Mouse (Mus musculus): ENCODE results near the gene Atl1. TPM values are rescaled to one million over a fixed set of nuclear protein-coding genes. Genes with fewer than 3 reads are reported as not detected.

The Atl1 gene
- total and polyA plus RNA-seq, 3 experiments = 0.50 to 1.0 TPM; not detected in 1

DNA sequence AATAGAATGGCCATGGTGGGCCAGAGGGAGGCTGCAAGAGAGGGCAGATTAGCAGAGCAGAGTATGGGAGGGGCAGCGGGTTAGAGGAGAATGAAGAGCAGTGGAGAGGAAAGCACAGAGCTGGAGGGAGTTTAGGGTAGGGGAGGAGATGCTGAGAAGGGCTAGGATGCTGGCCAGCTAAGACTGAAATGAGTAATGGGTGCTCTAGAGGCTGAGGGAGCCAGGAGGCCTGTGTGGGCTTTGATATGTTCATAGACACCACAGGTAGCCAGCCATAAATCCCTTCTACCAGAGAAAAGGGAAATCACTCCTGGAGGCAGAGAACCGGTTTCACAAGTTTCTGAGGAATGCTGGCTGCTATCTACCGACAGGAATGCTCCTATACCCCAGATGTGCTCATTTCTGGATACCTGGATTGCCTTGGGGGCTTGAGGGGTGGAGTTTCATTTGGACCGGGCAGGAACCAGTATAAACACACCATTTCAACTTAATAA, 13.2 kb upstream of the Atl1 start:
- Histone ChIP-seq H3K79me2 (ENCODE audit: control insufficient read depth, insufficient read depth, low read length, poor library complexity) (peaks cover 8% of the 10 kb centered on the region), H3K36me3 (ENCODE audit: control insufficient read depth in 1 of 2, insufficient read depth in 2 of 2, low read length in 2 of 2) (peaks cover 0 to 3% of the 10 kb centered on the region in 2 experiments; a peak in 1 of 4 replicates), H3K9me3 (replicated peaks; ENCODE audit: insufficient read depth, low read length) (no peaks in the 10 kb centered on the region), H3K9ac (ENCODE audit: control insufficient read depth, low read depth, low read length, poor library complexity, severe bottlenecking) (no peak overlapping the region), H3K27ac (ENCODE audit: control insufficient read depth, low read depth, low read length) (no peak overlapping the region), H3K4me3 (ENCODE audit: control insufficient read depth in 1 of 2, insufficient read depth in 1 of 2, low read depth in 2 of 2, low read length in 2 of 2) (no peak overlapping the region), H3K4me1 (ENCODE audit: control insufficient read depth in 1 of 2, insufficient read depth in 2 of 2, low read length in 2 of 2) (0 out of 4 replicates have a peak, but pooled peaks cover 0 to 3% of the 10 kb centered on the region in 2 experiments), H3K27me3 (ENCODE audit: control insufficient read depth in 1 of 2, insufficient read depth in 2 of 2, low read length in 2 of 2) (no peaks in the 10 kb centered on the region)
- DNase-seq (ENCODE audit: low read depth, low spot score) = no peak
- no peak for TF ChIP-seq ZNF384 (IDR thresholded peaks at IDR 0.05; ENCODE audit: low read depth, low read length)
- TF ChIP-seq SIN3A (IDR thresholded peaks at IDR 0.05; ENCODE audit: low read length) = no peak
- no peak for TF ChIP-seq SMC3 (IDR thresholded peaks at IDR 0.05; ENCODE audit: low read depth, low read length)
- TF ChIP-seq E2F4 (IDR thresholded peaks at IDR 0.05; ENCODE audit: borderline replicate concordance, low read depth, low read length) = no peak
- TF ChIP-seq NELFE (IDR thresholded peaks at IDR 0.05; ENCODE audit: low read depth, low read length) = no peak
- TF ChIP-seq POLR2AphosphoS2 (IDR thresholded peaks at IDR 0.05; ENCODE audit: low read length) = no peak
- no peak for TF ChIP-seq EP300 (IDR thresholded peaks at IDR 0.05; ENCODE audit: low read depth in 1 of 2, low read length in 2 of 2)
- TF ChIP-seq MYB (IDR thresholded peaks at IDR 0.05; ENCODE audit: low read depth, low read length) = no peak
- no peak for TF ChIP-seq NRF1 (IDR thresholded peaks at IDR 0.05; ENCODE audit: insufficient read depth, low read depth, low read length, poor library complexity, severe bottlenecking)
- TF ChIP-seq JUND (IDR thresholded peaks at IDR 0.05; ENCODE audit: low read depth, low read length) = no peak
- TF ChIP-seq MAFK (IDR thresholded peaks at IDR 0.05; ENCODE audit: borderline replicate concordance, low read depth, low read length) = no peak
- TF ChIP-seq CTCF (IDR thresholded peaks at IDR 0.05 in 2 of 3, conservative IDR thresholded peaks at IDR 0.05 in 1 of 3; ENCODE audit: control insufficient read depth in 1 of 3, insufficient read depth in 1 of 3, low read depth in 2 of 3, low read length in 3 of 3, poor library complexity in 1 of 3, severe bottlenecking in 1 of 3) = no peak

DNA sequence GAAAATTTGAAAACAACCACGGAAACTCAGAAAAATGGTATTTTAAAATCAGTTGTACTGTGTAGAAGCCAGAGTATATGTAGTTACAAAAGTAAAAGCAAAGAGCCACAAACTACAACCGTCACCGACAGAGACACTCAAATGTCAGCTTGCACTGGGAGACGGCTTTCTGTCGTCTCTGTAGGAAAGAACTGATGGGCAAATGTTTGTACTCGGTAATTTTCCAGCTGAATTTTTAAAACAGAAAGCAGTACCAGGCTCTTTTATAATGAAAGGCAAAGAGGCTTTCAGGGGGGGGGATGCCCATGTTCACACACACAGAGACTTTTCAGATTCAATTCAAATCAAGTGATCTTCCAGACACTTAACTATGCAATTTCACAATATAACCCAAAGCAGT, 12.7 kb upstream of the Atl1 start:
- Histone ChIP-seq H3K79me2 (ENCODE audit: control insufficient read depth, insufficient read depth, low read length, poor library complexity) (peaks cover 8% of the 10 kb centered on the region), H3K27me3 (ENCODE audit: control insufficient read depth in 1 of 2, insufficient read depth in 2 of 2, low read length in 2 of 2) (no peaks in the 10 kb centered on the region), H3K9me3 (replicated peaks; ENCODE audit: insufficient read depth, low read length) (no peaks in the 10 kb centered on the region), H3K27ac (ENCODE audit: control insufficient read depth, low read depth, low read length) (no peak overlapping the region), H3K4me3 (ENCODE audit: control insufficient read depth in 1 of 2, insufficient read depth in 1 of 2, low read depth in 2 of 2, low read length in 2 of 2) (no peak overlapping the region), H3K36me3 (ENCODE audit: control insufficient read depth in 1 of 2, insufficient read depth in 2 of 2, low read length in 2 of 2) (peaks cover 0 to 3% of the 10 kb centered on the region in 2 experiments; a peak in 1 of 4 replicates), H3K9ac (ENCODE audit: control insufficient read depth, low read depth, low read length, poor library complexity, severe bottlenecking) (no peak overlapping the region), H3K4me1 (ENCODE audit: control insufficient read depth in 1 of 2, insufficient read depth in 2 of 2, low read length in 2 of 2) (0 out of 4 replicates have a peak, but pooled peaks cover 0 to 3% of the 10 kb centered on the region in 2 experiments)
- no peak for TF ChIP-seq POLR2AphosphoS2 (IDR thresholded peaks at IDR 0.05; ENCODE audit: low read length)
- no peak for TF ChIP-seq POLR2AphosphoS5 (IDR thresholded peaks at IDR 0.05; ENCODE audit: borderline replicate concordance, low read depth, low read length)
- no peak for TF ChIP-seq CHD2 (IDR thresholded peaks at IDR 0.05; ENCODE audit: low read length)
- TF ChIP-seq ZNF384 (IDR thresholded peaks at IDR 0.05; ENCODE audit: low read depth, low read length) = no peak
- no peak for TF ChIP-seq GATA1 (IDR thresholded peaks at IDR 0.05; ENCODE audit: low read depth, low read length)
- no peak for TF ChIP-seq MYB (IDR thresholded peaks at IDR 0.05; ENCODE audit: low read depth, low read length)
- no peak for TF ChIP-seq RCOR1 (IDR thresholded peaks at IDR 0.05; ENCODE audit: low read depth, low read length)
- no peak for TF ChIP-seq GABPA (IDR thresholded peaks at IDR 0.05; ENCODE audit: low read depth, low read length)
- no peak for TF ChIP-seq UBTF (IDR thresholded peaks at IDR 0.05; ENCODE audit: borderline replicate concordance, insufficient read depth, low read depth, low read length)
- no peak for TF ChIP-seq MAX (IDR thresholded peaks at IDR 0.05; ENCODE audit: low read length)
- no peak for TF ChIP-seq NRF1 (IDR thresholded peaks at IDR 0.05; ENCODE audit: insufficient read depth, low read depth, low read length, poor library complexity, severe bottlenecking)
- TF ChIP-seq POLR2A (IDR thresholded peaks at IDR 0.05; ENCODE audit: control insufficient read depth in 1 of 2, insufficient read depth in 1 of 2, low read depth in 1 of 2, low read length in 2 of 2, poor library complexity in 1 of 2) = no peak
- TF ChIP-seq CTCF (IDR thresholded peaks at IDR 0.05 in 2 of 3, conservative IDR thresholded peaks at IDR 0.05 in 1 of 3; ENCODE audit: control insufficient read depth in 1 of 3, insufficient read depth in 1 of 3, low read depth in 2 of 3, low read length in 3 of 3, poor library complexity in 1 of 3, severe bottlenecking in 1 of 3) = no peak
- no peak for DNase-seq (ENCODE audit: low read depth, low spot score)
